Mouse (Mus musculus): ENCODE data around the gene Nfkbie.

Gene Nfkbie

DNA sequence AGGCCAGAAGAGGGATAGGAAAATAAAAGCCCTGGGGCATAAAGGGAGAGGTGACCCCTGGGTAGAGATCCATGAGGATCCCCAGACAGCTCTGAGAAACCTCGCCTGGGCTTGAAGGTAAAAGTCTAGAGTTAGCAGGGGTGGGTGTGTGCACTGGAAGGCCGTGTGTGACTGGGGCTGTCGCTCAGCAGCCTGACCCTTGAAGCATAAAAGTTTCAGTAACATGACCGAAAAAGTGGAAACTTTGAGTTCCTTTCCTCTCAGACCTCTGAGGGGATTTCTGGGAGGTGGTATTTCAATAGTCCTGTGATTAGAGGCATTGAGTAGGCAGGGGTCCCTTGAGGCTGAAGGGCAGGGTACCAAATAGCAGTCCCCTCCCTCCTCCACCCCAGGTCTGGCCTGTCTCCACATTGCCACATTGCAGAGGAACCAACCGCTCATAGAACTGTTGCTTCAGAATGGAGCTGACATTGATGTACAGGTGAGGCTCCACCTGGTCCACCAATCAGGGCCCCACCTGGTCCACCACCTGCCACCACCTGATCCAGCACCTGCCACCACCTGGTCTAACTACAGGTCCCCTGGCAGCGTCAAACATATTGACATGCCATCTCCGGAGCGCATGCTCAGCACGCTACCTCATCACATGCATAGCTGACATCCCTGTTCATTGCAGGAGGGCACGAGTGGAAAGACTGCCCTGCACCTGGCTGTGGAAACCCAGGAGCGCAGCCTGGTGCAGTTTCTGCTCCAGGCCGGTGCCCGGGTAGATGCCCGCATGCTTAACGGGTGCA, 4.4 kb downstream of the Nfkbie start:
- DNase-seq (ENCODE audit: low spot score in 2 of 2), result no peak

DNA sequence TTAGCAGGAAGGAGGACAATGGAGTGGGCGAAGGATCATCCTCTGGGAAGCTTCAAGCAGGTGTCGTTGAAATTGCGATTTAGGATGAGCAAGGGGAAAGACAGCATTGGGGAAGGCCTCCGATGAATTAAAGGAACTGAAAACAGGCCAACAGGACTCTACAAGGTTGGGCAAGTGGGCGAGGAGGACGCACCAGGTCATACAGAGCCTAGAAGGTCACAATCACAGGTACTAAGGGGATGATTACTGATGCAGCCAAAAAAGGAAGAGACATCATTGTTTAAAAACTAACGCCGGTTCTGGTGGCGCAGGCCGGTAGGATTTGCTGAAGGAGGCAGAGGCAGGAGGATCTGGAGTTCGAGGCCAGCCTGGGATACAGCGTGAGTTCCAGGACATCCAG, 7.7 kb downstream of the Nfkbie start:
- DNase-seq (ENCODE audit: low spot score in 2 of 2), result no peak

DNA sequence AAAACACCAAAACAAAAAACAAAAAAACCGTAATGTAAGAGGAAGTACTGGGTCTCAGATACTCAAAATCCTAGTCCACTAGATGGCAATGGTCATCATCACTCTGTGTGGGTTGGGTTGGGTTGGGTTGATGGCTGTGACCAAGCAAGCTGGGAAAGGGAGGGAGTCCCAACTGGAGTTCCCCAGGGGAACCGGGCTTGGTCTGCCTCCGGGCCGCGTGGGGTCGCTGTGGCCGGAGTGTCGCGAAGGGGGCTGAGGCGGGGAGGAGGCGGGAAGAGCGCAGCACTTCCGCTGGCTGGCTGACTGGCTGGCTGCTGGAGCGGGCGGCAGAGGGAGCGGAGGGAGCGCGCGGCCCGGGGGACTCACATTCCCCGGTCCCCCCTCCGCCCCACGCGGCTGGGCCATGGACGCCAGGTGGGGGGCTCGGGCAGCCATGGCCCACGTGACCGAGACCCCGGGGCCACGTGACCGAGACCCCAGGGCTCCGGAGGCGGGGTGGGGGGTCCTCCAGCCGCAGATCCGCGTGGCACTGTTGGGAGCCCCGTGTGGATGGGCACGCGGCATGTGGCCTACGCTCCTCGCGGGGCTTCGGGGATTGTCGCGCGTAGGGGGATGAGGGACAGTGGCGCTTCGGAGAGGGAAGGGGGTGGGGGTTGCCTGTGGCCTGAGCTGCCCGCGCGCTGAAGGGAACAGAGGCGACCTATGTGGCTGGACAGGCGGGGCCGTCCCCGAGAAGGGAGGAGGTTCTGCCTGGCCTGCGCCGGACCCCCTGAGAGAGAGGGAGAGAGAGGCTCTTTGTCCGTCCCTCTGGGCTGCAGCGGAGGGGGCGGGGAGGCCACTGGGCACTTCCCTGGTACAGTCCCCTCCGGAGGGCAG, 8.4 kb downstream of the Nfkbie start, which contains the start of gene Slc35b2:
TSS of gene Slc35b2 (plus strand) at position 220 of the 876 bp plus-strand sequence.
- DNase-seq (ENCODE audit: low spot score in 2 of 2), result peak; percentile 87

DNA sequence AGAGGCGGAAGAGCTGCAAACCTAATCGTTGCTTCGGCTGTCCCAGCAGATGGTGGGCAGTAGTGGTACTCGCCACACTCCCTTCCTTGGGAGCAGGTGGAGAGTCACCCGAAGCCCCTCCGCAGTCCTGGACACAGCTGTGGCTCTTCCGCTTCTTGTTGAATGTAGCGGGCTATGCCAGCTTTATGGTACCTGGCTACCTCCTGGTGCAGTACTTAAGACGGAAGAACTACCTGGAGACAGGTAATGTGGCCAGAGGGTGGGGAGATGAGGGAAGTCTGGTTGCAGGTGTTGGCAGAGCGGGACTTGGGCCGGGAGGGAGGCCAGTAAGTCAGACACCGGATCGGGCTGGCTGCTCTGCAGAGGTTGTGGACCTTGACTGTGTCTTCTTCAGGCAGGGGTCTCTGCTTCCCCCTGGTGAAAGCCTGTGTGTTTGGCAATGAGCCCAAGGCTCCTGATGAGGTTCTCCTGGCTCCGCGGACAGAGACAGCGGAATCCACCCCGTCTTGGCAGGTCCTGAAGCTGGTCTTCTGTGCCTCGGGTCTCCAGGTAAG, 9.1 kb downstream of the Nfkbie start:
- no peak for DNase-seq (ENCODE audit: low spot score in 2 of 2)

DNA sequence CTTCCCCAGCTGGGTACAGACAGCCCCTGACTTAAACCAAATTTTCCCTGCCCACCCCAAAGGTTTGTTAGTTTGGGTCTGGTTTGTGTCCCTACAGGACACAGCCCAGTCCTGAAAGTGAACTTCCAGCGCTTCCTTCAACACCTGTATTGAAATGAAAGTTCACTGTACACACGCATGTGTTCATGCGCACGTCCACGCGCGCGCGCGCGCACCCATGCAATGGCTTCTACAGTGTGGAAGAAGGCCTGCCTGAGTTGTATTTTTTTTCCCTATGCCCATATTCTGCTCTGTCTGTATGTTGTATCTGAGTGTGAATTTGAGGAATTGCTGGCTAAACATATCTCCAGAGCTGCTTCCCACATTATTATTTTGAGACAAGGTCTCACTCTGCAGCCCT, 9.6 kb downstream of the Nfkbie start:
- DNase-seq (ENCODE audit: low spot score in 2 of 2), result no peak

DNA sequence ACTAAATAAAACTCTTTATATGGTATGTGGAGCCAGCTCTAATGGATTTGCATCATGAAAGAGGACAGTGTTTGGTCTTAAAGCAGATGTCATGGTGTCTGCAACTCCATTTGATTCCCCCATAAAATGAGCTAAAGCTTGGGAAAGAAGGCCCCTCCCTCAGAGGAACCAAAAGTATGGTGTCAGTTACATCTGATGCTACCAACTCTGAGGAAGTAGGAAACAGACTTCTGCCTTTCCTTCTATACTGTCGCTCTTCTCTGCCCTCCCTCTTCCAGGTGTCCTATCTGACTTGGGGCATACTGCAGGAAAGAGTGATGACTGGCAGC, 10.5 kb downstream of the Nfkbie start:
- no peak for DNase-seq (ENCODE audit: low spot score in 2 of 2)

DNA sequence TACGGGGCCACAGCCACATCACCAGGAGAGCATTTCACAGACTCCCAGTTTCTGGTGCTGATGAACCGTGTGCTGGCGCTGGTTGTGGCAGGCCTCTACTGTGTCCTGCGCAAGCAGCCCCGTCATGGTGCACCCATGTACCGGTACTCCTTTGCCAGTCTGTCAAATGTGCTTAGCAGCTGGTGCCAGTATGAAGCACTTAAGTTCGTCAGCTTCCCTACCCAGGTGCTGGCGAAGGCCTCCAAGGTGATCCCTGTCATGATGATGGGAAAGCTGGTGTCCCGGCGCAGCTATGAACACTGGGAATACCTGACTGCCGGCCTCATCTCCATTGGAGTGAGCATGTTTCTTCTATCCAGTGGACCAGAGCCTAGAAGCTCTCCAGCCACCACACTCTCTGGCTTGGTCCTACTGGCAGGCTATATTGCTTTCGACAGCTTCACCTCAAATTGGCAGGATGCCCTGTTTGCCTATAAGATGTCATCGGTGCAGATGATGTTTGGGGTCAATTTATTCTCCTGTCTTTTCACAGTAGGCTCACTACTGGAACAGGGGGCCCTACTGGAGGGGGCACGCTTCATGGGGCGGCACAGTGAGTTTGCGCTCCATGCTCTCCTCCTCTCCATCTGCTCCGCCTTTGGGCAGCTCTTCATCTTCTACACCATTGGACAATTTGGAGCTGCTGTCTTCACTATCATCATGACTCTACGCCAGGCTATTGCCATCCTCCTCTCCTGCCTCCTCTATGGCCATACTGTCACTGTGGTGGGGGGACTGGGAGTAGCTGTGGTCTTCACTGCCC, 11.1 kb downstream of the Nfkbie start:
- no peak for DNase-seq (ENCODE audit: low spot score in 2 of 2)

DNA sequence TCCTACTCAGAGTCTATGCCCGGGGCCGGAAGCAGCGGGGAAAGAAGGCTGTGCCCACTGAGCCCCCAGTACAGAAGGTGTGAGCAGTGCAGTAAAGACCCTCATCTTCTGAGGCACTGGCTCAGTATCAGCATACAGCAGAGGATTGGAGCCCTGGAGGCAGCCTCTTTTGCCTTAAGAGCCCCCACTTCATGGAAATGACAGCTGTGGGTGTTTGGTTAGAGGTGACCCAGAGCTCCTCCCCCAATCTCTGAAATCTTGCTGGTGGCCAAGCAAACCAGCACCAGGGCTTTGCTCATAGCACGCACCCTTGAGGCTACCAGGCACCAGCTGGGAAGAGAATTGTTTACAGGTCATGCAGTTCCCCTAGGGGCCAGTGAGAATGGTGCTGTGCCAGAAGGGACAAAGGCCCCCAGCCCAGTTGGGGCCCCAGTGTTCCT, 11.7 kb downstream of the Nfkbie start:
- DNase-seq (ENCODE audit: low spot score in 2 of 2), result no peak

DNA sequence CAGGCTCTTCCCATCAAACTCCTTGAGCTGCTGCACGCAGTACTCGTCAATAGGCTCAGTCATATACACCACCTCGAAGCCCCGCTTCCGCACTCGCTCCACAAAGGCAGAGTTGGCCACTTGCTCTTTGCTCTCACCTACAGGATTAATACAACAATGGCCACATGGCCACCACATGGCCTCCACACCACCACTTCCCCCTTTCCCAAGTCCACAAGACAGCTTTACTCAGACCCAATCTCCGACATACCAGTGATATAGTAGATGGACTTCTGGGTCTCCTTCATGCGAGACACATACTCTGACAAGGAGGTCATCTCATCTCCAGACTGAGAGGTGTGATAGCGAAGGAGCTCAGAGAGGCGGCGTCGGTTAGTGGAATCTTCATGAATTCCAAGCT, 13.5 kb downstream of the Nfkbie start:
- no peak for DNase-seq (ENCODE audit: low spot score in 2 of 2)

DNA sequence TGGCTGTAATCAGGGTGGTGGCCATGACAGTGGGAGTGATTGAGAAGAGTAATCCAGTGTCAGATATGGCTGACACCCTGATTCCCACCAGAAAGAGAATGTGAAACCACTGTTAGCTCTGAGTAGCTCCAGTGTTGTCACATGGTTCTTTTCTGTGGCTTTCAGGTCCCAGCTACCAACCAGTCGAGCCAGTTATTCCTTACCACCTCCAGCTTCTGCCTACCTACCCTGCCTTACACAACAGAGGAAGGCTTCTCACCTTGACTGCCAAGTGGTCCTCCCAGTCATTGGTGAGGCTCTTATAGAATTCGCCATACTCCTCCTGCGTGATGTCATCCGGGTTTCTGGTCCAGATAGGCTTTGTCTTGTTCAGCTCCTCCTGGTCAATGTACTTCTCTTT, 14.5 kb downstream of the Nfkbie start:
- DNase-seq (ENCODE audit: low spot score in 2 of 2), result no peak

DNA sequence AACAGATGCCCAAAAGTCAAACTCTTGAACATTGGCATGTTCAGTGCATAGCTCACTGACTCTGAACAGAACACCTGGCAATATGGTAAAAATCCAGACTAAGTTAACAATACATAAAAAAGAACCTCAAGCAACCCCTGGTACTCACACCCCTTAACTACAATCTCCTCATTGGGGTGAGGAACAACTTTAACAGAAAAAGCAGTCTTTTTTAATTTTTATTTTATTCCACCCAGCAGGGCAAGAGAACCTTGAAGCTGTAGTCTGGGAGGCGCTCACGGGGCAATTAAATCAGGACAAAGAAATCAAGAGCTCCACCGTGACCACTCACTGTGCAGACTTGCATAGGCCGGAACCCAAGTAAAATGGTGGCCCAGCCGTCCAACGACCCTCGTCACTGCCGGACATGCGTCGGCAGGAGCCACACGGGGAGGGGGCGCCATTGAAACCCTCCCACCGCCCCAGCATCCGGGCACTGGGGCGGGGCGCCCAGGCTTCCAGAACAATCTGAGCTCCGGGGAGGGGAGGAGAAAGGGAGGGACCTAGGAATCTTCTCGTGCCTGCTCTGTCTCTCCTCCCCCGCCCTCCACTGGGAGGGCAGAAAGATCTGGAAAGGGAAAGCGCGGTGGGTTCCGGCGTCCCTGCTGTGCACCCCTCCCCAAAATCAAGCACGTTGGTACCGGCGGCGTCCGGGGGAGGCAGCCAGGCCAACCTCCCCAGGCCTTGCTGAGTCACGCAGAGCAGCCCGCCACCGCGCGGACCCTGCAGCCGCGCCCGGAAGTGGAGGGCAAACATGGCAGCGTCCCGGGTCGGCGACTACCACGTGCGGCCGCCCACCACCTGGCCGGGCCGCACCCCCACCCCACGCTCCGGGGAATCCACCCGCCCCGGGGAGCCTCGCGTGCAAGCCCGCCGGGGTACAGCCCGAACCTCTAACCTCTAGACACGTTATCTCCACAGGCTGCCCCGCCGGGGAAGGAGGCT, 16.9 kb downstream of the Nfkbie start:
- DNase-seq (ENCODE audit: low spot score in 2 of 2), result peak in 1 of 2 experiments; percentile 64

DNA sequence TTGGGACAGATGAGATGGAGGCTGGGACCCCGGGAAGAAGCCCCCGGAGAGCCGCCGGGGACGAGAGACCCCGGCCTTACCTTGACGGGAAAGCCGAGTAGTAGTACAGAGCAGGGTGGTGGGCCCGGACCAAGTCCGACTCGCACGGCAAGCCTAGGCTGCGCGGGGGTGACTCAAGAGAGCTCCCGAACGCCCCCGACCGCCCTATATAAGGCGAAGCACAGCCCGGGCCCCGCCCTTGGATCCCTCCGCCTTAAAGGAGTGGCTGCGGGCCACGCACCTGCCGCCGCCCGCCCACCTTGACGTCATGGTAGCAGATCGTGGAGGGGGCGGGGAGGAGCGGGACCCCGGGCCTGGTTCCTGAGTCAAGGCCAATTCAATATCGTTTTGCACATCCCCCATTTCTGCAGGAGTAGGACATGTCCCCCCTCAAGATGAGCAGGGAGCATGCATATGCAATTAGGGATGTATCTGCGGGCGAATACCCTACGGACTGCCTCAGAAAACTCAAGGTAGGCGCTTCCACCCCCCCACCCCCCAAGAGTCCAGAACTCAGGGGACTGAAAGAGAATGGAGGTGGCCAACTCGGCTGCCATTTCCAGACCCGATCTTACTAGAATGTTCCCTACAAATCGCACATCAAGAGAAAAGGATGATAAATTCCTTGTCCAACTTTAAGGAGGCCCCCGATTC, 17.7 kb downstream of the Nfkbie start, which contains the start of gene Hsp90ab1:
TSS of gene Hsp90ab1 (minus strand) at position 185 of the 693 bp plus-strand sequence.
- DNase-seq (ENCODE audit: low spot score in 2 of 2), result peak; percentile 97 to 98

DNA sequence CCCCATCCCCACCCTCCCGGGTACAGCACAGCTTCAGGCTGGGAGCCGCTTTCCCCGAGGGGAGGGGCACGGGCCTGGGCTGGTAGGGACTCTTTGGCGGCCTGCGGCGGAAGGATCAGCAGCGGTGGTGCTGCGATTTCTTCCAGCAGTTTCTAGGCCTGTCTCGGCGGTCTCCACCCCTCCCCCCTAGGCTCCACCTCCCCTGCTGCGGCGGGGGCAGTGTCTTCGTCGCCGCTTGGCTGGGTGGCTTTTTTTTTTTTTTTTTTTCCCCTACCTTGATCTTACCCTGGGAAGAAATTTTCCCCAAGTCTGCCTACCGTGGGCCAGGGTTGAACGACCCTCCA, 18.2 kb downstream of the Nfkbie start:
- peak; percentile 85 to 90 for DNase-seq (ENCODE audit: low spot score in 2 of 2)

DNA sequence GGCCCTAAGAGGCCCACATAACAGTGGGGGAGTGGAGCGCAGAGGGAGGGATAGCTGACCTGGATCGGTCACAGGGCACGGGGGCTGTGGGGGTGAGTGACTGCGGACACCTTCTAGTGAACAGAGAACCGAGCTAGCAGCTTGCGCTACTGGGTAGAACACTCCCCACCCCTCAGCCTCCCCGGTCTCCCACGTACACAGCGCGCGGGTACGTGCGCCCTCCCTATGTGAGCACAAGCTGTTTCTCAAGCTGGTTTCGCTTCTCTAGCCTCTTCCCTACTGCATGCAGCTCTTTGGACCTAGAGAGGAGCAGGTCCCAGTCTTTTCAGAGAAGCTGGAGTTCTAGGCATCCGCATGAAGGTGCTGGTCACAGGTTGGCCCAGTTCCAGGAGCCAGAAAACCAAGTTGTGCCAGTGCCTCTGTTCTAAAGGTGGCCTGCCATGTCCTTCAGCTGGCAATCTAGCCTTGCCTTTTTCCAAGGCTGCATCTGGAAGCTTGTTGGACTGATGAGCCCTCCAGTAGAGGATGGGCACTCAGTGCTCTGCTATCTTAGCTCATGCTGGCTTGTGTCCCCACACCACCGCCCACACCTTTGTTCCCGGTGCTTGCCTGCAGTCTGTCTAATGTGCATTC, 18.7 kb downstream of the Nfkbie start:
- peak; percentile 56 to 66 for DNase-seq (ENCODE audit: low spot score in 2 of 2)

DNA sequence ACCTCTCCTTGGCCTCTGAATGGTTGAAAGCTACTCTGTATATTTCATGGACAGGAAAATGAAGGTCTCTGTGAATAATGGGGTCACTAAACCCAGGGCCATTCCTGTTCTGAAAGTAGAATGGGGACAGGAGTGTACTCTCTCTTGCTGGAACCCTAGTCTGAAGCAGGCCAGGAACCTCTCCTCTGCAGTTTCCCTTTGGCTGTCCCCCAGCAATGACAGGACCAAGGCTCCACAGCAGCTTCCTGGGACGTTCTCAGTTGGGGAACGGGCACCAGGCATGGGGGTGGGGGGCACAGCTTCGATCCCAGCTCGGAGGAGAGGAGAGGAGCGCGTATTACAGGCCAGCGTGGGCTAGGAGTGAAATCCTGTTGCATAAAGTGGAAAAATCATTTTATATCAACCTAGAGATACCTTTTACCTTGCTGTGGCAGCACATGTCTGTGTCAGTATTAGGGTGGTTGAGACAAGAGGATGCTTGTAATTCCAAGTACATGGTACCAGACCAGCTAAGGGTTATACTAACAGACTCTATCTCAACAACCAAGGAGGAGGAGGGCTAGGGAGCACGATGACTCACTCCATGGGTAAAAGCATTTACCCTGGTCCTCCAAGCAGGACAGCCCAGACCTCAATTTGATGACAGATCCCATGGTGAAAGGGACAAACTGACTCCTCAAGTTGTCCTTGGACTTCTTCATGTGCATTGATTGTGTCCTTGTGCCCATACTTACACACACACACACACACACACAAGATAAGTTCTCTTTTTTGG, 19.8 kb downstream of the Nfkbie start:
- no peak for DNase-seq (ENCODE audit: low spot score in 2 of 2)

DNA sequence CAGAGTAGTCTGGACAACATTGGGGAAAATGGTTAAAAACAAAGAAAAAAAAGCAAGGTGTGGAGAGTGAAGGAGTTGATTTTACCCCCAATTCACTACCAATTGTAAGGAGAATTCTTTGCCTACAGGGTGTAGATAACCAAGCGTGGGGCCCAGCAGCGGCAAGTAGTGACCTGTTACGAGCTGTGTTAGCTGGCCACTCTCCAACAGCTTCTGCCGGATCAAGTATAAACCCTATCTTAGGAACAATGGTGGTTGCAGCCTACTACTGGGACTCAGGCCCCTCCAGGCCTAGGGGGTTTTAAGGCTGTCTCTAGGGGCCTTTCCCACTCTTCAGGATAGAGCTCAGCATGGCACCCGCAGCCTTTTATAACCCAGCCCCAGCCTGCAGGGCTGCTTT, 22.7 kb downstream of the Nfkbie start:
- DNase-seq (ENCODE audit: low spot score in 2 of 2), result no peak

DNA sequence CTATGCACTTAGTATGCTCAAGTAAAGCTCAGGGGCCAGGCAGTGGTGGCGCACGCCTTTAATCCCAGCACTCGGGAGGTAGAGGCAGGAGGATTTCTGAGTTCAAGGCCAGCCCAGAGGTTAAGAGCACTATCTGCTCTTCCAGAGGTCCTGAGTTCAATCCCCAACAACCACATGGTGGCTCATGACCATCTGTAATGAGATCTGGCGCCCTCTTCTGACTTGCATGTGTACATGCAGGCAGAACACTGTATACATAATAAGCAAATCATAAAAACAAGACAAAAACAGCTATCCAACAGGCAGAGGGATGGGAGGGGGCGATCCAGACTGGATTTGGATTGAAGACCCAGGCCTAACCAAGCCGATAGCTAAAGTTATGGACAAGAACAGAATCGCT, 23.3 kb downstream of the Nfkbie start:
- peak in 1 of 2 experiments; percentile 25 for DNase-seq (ENCODE audit: low spot score in 2 of 2)

DNA sequence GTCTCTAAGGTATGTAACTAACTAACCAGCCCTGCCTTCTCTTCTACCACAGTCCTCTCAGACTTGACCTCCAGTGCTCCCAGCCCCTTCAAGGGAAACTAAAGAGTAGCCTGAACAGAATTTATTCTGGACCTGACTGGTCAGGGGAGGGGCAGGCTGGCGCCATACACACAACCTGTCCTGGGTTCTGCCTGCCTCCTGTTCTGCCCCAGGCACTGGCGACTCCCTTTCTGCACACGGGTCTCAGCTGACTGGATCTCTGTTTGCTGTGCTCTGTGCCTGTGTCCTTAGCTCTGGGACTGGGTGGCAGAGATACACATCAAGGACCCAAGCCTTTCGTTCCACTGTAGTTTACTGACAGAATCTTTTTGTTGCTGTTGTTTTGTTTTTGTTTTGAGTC, 24.1 kb downstream of the Nfkbie start:
- no peak for DNase-seq (ENCODE audit: low spot score in 2 of 2)

All from natural killer cell, adult 2 months (primary cell).